Mouse (Mus musculus) erythroblast, embryonic 14.5 days (primary cell): ENCODE results near the gene Rdx. TPM values are rescaled to one million over a fixed set of nuclear protein-coding genes. Genes with fewer than 3 reads are reported as not detected.
"Not testable (repeated sequence)": the region's sequence is repeated elsewhere in the genome, so short reads cannot be mapped to it uniquely, and the experiment has no call there.

Source experiments
- H3K27me3 ChIP-seq: 2 replicates; pipeline ENCODE4 v1.6.1; 2012; ENCODE audit warnings: inconsistent platforms; ENCODE audit not compliant: control insufficient read depth
- H3K36me3 ChIP-seq: 2 replicates; pipeline ENCODE4 v1.6.1; 2012; ENCODE audit warnings: mild to moderate bottlenecking, inconsistent platforms; ENCODE audit not compliant: control insufficient read depth
- H3K4me1 ChIP-seq: 2 replicates; pipeline ENCODE4 v1.6.1; 2012; ENCODE audit warnings: inconsistent platforms; ENCODE audit not compliant: control insufficient read depth
- H3K4me3 ChIP-seq: replicated peaks from 2 replicates; pipeline ENCODE3; 2012; ENCODE audit warnings: moderate library complexity, mild to moderate bottlenecking, inconsistent platforms
- H3K9me3 ChIP-seq: 2 replicates; pipeline ENCODE4 v1.6.1; 2012; ENCODE audit warnings: low read length, inconsistent platforms, mixed read lengths; ENCODE audit not compliant: control insufficient read depth
- GATA1 ChIP-seq: IDR thresholded peaks from 2 replicates; pipeline ENCODE4 v1.6.1; 2012; ENCODE audit warnings: low read length, inconsistent platforms, mixed read lengths
- TAL1 ChIP-seq: IDR thresholded peaks from 3 replicates; pipeline ENCODE4 v1.6.1; 2012; ENCODE audit warnings: low read length, inconsistent platforms, mixed read lengths
- polyA plus RNA-seq: library from polyadenylated mRNA; stranded (reverse); fragments of >175 nt; gene quantifications from 2 replicates; pipeline ENCODE4 v1.2.3, GENCODE M21; 2012

The Rdx gene
- polyA plus RNA-seq, 1 experiment, result 2.4 TPM

GRCm38 (mm10) chr9:52048650-52049081, 1.7 kb downstream of the Rdx start:
- Histone ChIP-seq H3K9me3 (no peaks in the 10 kb centered on the region), H3K4me1 (peaks cover 28% of the 10 kb centered on the region), H3K27me3 (no peaks in the 10 kb centered on the region; the same call in 1 of the 2 replicates), H3K4me3 (peak overlapping the region; percentile 97), H3K36me3 (no peaks in the 10 kb centered on the region; the same call in 1 of the 2 replicates)
- TF ChIP-seq TAL1 (no peak), GATA1 (no peak)

- TF ChIP-seq GATA1 (no peak), TAL1 (no peak)
These were observed 2.6 kb downstream of the Rdx start for GRCm38 (mm10) chr9:52049605-52050004.

GRCm38 (mm10) chr9:52050361-52050760, 3.4 kb downstream of the Rdx start:
- no peaks in the 10 kb centered on the region; the same call in 1 of the 2 replicates for H3K27me3 ChIP-seq
- no peak for TF ChIP-seq TAL1
- TF ChIP-seq GATA1, result no peak
- H3K4me3 ChIP-seq, result peak overlapping the region; percentile 18
- no peaks in the 10 kb centered on the region for H3K9me3 ChIP-seq
- H3K4me1 ChIP-seq, result peaks cover 33% of the 10 kb centered on the region
- no peaks in the 10 kb centered on the region; the same call in none of the 2 replicates for H3K36me3 ChIP-seq

More at GRCm38 (mm10) chr9:52049605-52050004, 2.6 kb downstream of the Rdx start:
- no peaks in the 10 kb centered on the region; the same call in 1 of the 2 replicates for H3K36me3 ChIP-seq
- peaks cover 29% of the 10 kb centered on the region for H3K4me1 ChIP-seq
- H3K27me3 ChIP-seq, result no peaks in the 10 kb centered on the region; the same call in 1 of the 2 replicates
- no peaks in the 10 kb centered on the region for H3K9me3 ChIP-seq
- peak overlapping the region; percentile 97 for H3K4me3 ChIP-seq

GRCm38 (mm10) chr9:52052221-52052620, 5.2 kb downstream of the Rdx start:
- no peak for TF ChIP-seq GATA1
- no peak for TF ChIP-seq TAL1
- Histone ChIP-seq H3K4me1 (peaks cover 27% of the 10 kb centered on the region), H3K4me3 (no peak overlapping the region), H3K36me3 (no peaks in the 10 kb centered on the region; the same call in none of the 2 replicates), H3K9me3 (no peaks in the 10 kb centered on the region), H3K27me3 (no peaks in the 10 kb centered on the region; the same call in 1 of the 2 replicates)

- peaks cover 3% of the 10 kb centered on the region for H3K36me3 ChIP-seq
- peaks cover 11% of the 10 kb centered on the region for H3K4me1 ChIP-seq
These were observed 8.3 kb downstream of the Rdx start for GRCm38 (mm10) chr9:52055313-52055712.

GRCm38 (mm10) chr9:52059788-52060187, 12.8 kb downstream of the Rdx start:
- peaks cover 3% of the 10 kb centered on the region for H3K4me1 ChIP-seq
- no peak for TF ChIP-seq GATA1
- no peak for TF ChIP-seq TAL1
- no peak overlapping the region for H3K4me3 ChIP-seq
- peaks cover 45% of the 10 kb centered on the region for H3K36me3 ChIP-seq
- H3K9me3 ChIP-seq, result no peaks in the 10 kb centered on the region
- no peaks in the 10 kb centered on the region for H3K27me3 ChIP-seq

More at GRCm38 (mm10) chr9:52055313-52055712, 8.3 kb downstream of the Rdx start:
- Histone ChIP-seq H3K9me3 (no peaks in the 10 kb centered on the region), H3K27me3 (no peaks in the 10 kb centered on the region), H3K4me3 (no peak overlapping the region)
- TF ChIP-seq GATA1, result no peak
- no peak for TF ChIP-seq TAL1

- no peak for TF ChIP-seq TAL1
- no peak for TF ChIP-seq GATA1
- Histone ChIP-seq H3K27me3 (no peaks in the 10 kb centered on the region), H3K4me1 (no peaks in the 10 kb centered on the region), H3K36me3 (peaks cover 88% of the 10 kb centered on the region), H3K4me3 (no peak overlapping the region), H3K9me3 (no peaks in the 10 kb centered on the region)
These were observed 23.1 kb downstream of the Rdx start for GRCm38 (mm10) chr9:52070052-52070451.

- not testable (repeated sequence) for H3K9me3 ChIP-seq, H3K27me3 ChIP-seq, H3K4me3 ChIP-seq, H3K4me1 ChIP-seq
- H3K36me3 ChIP-seq, result peaks cover 86% of the 10 kb centered on the region
These were observed 24.4 kb downstream of the Rdx start for GRCm38 (mm10) chr9:52071352-52071751.

GRCm38 (mm10) chr9:52072202-52072601, 25.2 kb downstream of the Rdx start:
- H3K9me3 ChIP-seq, result no peaks in the 10 kb centered on the region
- no peaks in the 10 kb centered on the region for H3K4me1 ChIP-seq
- H3K27me3 ChIP-seq, result no peaks in the 10 kb centered on the region
- no peak overlapping the region for H3K4me3 ChIP-seq
- peaks cover 86% of the 10 kb centered on the region for H3K36me3 ChIP-seq
- TF ChIP-seq GATA1 (no peak), TAL1 (no peak)

GRCm38 (mm10) chr9:52076089-52076488, 29.1 kb downstream of the Rdx start:
- H3K9me3 ChIP-seq, result no peaks in the 10 kb centered on the region
- H3K27me3 ChIP-seq, result no peaks in the 10 kb centered on the region
- peaks cover 82% of the 10 kb centered on the region for H3K36me3 ChIP-seq
- TF ChIP-seq GATA1 (no peak), TAL1 (no peak)
- no peak overlapping the region for H3K4me3 ChIP-seq
- H3K4me1 ChIP-seq, result no peaks in the 10 kb centered on the region
